Mouse (Mus musculus) cerebellum, adult 2 months (tissue): Measurements from ENCODE around the gene Gk5.

ENCODE experiments used
- CTCF ChIP-seq: fragments of 200-500 bp; IDR thresholded peaks from 2 replicates; pipeline ENCODE4 v1.5.1; 2011; ENCODE audit warnings: low read depth, mild to moderate bottlenecking, control low read depth, low read length, moderate library complexity, borderline replicate concordance; ENCODE audit not compliant: insufficient read depth
- POLR2A ChIP-seq: fragments of 200-500 bp; IDR thresholded peaks from 2 replicates; pipeline ENCODE4 v1.6.1; 2011; ENCODE audit warnings: low read length, control low read depth, borderline replicate concordance; ENCODE audit not compliant: insufficient read depth

- no peak for TF ChIP-seq POLR2A
- TF ChIP-seq CTCF = no peak
Observed at GRCm38 (mm10) chr9:96203663-96204062, 84.5 kb downstream of the Gk5 start.
